Mouse (Mus musculus) right cerebral cortex, adult 18-20 months (tissue): ENCODE measurements around the gene Smco4.
"Not testable (repeated sequence)": the region's sequence is repeated elsewhere in the genome, so short reads cannot be mapped to it uniquely, and the experiment has no call there.

Source experiments
- DNase-seq: peaks from one replicate; pipeline ENCODE4 v3.0.0; 2022; ENCODE audit warnings: mixed read lengths

Smco4 gene

GRCm38 (mm10) chr9:15493235-15493924 is at the start of gene Smco4:
Smco4 (plus strand) TSS chr9:15493432.
- DNase-seq = peak; percentile 53

- no peak for DNase-seq
These were observed 45.8 kb upstream of the Smco4 start for GRCm38 (mm10) chr9:15447397-15447796.

- no peak for DNase-seq
These were observed 42.3 kb upstream of the Smco4 start for GRCm38 (mm10) chr9:15450921-15451320.

- DNase-seq = no peak
These were observed 21.0 kb upstream of the Smco4 start for GRCm38 (mm10) chr9:15472256-15472655.

- no peak for DNase-seq
These were observed 20.0 kb upstream of the Smco4 start for GRCm38 (mm10) chr9:15473206-15473605.

GRCm38 (mm10) chr9:15477556-15477955 is 15.7 kb upstream of the Smco4 start:
- no peak for DNase-seq

GRCm38 (mm10) chr9:15487682-15488424 is 5.4 kb upstream of the Smco4 start:
- DNase-seq = no peak

GRCm38 (mm10) chr9:15489293-15489692 is 3.9 kb upstream of the Smco4 start:
- no peak for DNase-seq

GRCm38 (mm10) chr9:15490331-15491100 is 2.7 kb upstream of the Smco4 start:
- DNase-seq = no peak

GRCm38 (mm10) chr9:15491686-15492085 is 1.5 kb upstream of the Smco4 start:
- no peak for DNase-seq

GRCm38 (mm10) chr9:15492401-15492800 is 831 bp upstream of the Smco4 start:
- no peak for DNase-seq

- DNase-seq = peak; percentile 50
These were observed 810 bp downstream of the Smco4 start for GRCm38 (mm10) chr9:15493925-15494558.

- not testable (repeated sequence) for DNase-seq
These were observed 2.0 kb downstream of the Smco4 start for GRCm38 (mm10) chr9:15495281-15495680.

GRCm38 (mm10) chr9:15495921-15496577 is 2.8 kb downstream of the Smco4 start:
- DNase-seq = no peak

- DNase-seq = no peak
These were observed 6.8 kb downstream of the Smco4 start for GRCm38 (mm10) chr9:15500025-15500424.

GRCm38 (mm10) chr9:15501319-15502256 is 8.4 kb downstream of the Smco4 start:
- DNase-seq = no peak

- DNase-seq = no peak
These were observed 9.2 kb downstream of the Smco4 start for GRCm38 (mm10) chr9:15502476-15502875.

GRCm38 (mm10) chr9:15503307-15503706 is 10.1 kb downstream of the Smco4 start:
- no peak for DNase-seq

- DNase-seq = no peak
These were observed 10.6 kb downstream of the Smco4 start for GRCm38 (mm10) chr9:15503827-15504226.

- DNase-seq = no peak
These were observed 12.1 kb downstream of the Smco4 start for GRCm38 (mm10) chr9:15505288-15505687.

GRCm38 (mm10) chr9:15506863-15507262 is 13.6 kb downstream of the Smco4 start:
- no peak for DNase-seq
